In the genomic region with DNA sequence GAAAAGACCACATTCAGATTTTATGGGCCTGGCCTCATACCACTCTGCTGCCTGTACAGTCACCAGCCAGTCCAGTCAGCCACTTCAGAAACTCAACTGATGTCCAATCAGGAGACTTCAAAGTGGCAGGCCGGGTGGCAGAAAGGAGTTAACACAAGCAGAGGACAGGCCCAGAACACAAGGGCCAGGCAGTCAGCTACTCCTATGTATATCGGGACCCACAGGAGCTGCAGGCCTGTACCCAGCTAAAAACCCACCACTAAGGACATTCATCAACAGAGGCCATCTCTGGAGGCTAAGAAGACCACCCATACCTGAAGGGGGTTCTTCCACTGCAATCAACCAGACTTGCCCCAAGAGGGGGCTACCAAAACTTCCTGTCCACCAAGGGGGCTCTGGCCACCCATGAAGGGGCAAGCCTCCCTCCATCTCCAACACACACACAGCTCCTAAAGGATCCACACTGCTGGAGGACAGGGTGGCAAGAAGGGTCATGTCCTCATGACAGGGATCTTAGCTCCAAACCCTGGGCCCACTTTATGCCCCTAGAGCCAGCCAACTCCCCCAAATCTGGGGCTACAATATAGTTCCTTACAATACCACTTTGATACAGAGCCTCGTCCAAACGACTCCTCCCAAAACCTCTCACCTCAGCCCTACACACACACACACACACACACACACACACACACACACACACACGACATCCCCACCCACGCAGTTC, we compare ENCODE assay signal across 8 mouse cellular contexts. TPM values are rescaled to one million over a fixed set of nuclear protein-coding genes. Genes with fewer than 3 reads are reported as not detected.
A peak's percentile ranks its signal among the peaks of the same experiment; 100 is the strongest.
DNase-seq lines count a peak whose midpoint lies in the region; ATAC-seq and TF ChIP-seq lines count a peak whose summit lies in the region.

No protein-coding gene starts in this region.

- H3K27ac ChIP-seq in heart, adult 2 months: no peak overlapping the region
- H3K27ac ChIP-seq in forebrain, postnatal 0 days (ENCODE audit: low read depth, low read length): peak overlapping the region; percentile 97; the same call in 1 of the 2 replicates
- H3K27ac ChIP-seq in limb, embryonic 15.5 days: peak overlapping the region; percentile 98
- peak overlapping the region; percentile 53 for H3K27ac ChIP-seq in neural tube, embryonic 11.5 days (ENCODE audit: low read depth, low read length)

- H3K4me2 ChIP-seq in forebrain, postnatal 0 days (ENCODE audit: low read depth): peak overlapping the region; percentile 94
- H3K4me2 ChIP-seq in limb, embryonic 15.5 days: peak overlapping the region; percentile 86
- H3K4me2 ChIP-seq in neural tube, embryonic 11.5 days (ENCODE audit: low read depth): peak overlapping the region; percentile 98

- 5% methylated on average over 6 of the region's 6 CpGs for WGBS in heart, adult 2 months
- WGBS in forebrain, postnatal 0 days: 2% methylated on average over 6 of the region's 6 CpGs
- under 1% methylated on average over 6 of the region's 6 CpGs for WGBS in limb, embryonic 15.5 days
- 6% methylated on average over 6 of the region's 6 CpGs for WGBS in neural tube, embryonic 11.5 days

- peak in 1 of 2 experiments; percentile 21 for DNase-seq in heart, adult 2 months
- no peak for DNase-seq in heart, adult 8-10 months (ENCODE audit: low spot score)
- peak; percentile 21 for DNase-seq in MN1 (ENCODE audit: low spot score)
- no peak for DNase-seq in forebrain, postnatal 0 days
- peak; percentile 37 for DNase-seq in neural tube, embryonic 11.5 days (ENCODE audit: low spot score)
- DNase-seq in spleen, adult 12 weeks (ENCODE audit: low spot score): no peak
- DNase-seq in layer of hippocampus, postnatal 25 days (ENCODE audit: extremely low spot score in 1 of 2, low spot score in 1 of 2): no peak

- peak overlapping the region; percentile 34 for H3K4me3 ChIP-seq in heart, adult 2 months
- H3K4me3 ChIP-seq in forebrain, postnatal 0 days (ENCODE audit: low read depth, low read length): peak overlapping the region; percentile 91
- peak overlapping the region; percentile 80 for H3K4me3 ChIP-seq in limb, embryonic 15.5 days
- H3K4me3 ChIP-seq in neural tube, embryonic 11.5 days (ENCODE audit: low read depth, low read length): peak overlapping the region; percentile 99

- TF ChIP-seq CTCF in heart, adult 2 months (IDR thresholded peaks at IDR 0.05): no peak
- no peak for TF ChIP-seq CTCF in forebrain, postnatal 0 days (IDR thresholded peaks at IDR 0.05; ENCODE audit: low read depth)

- TF ChIP-seq POLR2A in heart, adult 2 months (IDR thresholded peaks at IDR 0.05; ENCODE audit: insufficient read depth, low read depth, low read length): no peak

- H3K79me2 ChIP-seq in heart, adult 2 months (replicated peaks; ENCODE audit: control insufficient read depth, insufficient read depth, low read length): peaks cover 12% of the 10 kb centered on the region

- H3K4me1 ChIP-seq in heart, adult 2 months (ENCODE audit: control insufficient read depth, insufficient read depth, low read length): peaks cover 12% of the 10 kb centered on the region
- H3K4me1 ChIP-seq in forebrain, postnatal 0 days (ENCODE audit: insufficient read depth): peaks cover 17% of the 10 kb centered on the region
- peaks cover 50% of the 10 kb centered on the region for H3K4me1 ChIP-seq in limb, embryonic 15.5 days
- H3K4me1 ChIP-seq in neural tube, embryonic 11.5 days (ENCODE audit: control insufficient read depth, insufficient read depth, low read length): peaks cover 28% of the 10 kb centered on the region

- no peaks in the 10 kb centered on the region for H3K9me3 ChIP-seq in forebrain, postnatal 0 days (ENCODE audit: low read length)
- no peaks in the 10 kb centered on the region for H3K9me3 ChIP-seq in limb, embryonic 15.5 days
- no peaks in the 10 kb centered on the region for H3K9me3 ChIP-seq in neural tube, embryonic 11.5 days (ENCODE audit: control insufficient read depth, low read length)

- no peaks in the 10 kb centered on the region for H3K27me3 ChIP-seq in heart, adult 2 months (ENCODE audit: control insufficient read depth, insufficient read depth, low read length)
- H3K27me3 ChIP-seq in forebrain, postnatal 0 days (ENCODE audit: insufficient read depth, low read length): no peaks in the 10 kb centered on the region
- no peaks in the 10 kb centered on the region for H3K27me3 ChIP-seq in limb, embryonic 15.5 days
- H3K27me3 ChIP-seq in neural tube, embryonic 11.5 days (ENCODE audit: control insufficient read depth, insufficient read depth, low read length): no peaks in the 10 kb centered on the region

- intact Hi-C loops in heart, adult 2 months (cut with DNase I): loop anchor here (5.0 kb wide), 1 partner anchor 53 kb away; no protein-coding TSS in a partner anchor

- ATAC-seq in forebrain, postnatal 0 days: no peak
- ATAC-seq in limb, embryonic 15.5 days (ENCODE audit: insufficient number of reproducible peaks, low FRiP score, low TSS enrichment, low read depth): no peak
- ATAC-seq in neural tube, embryonic 11.5 days (ENCODE audit: insufficient read depth, low FRiP score, low TSS enrichment): no peak

- TF ChIP-seq EP300 in heart, adult 2 months (IDR thresholded peaks at IDR 0.05; ENCODE audit: insufficient read depth, low read depth, low read length): no peak

- no peaks in the 10 kb centered on the region for H3K36me3 ChIP-seq in heart, adult 2 months (ENCODE audit: control insufficient read depth, insufficient read depth, low read length)
- no peaks in the 10 kb centered on the region for H3K36me3 ChIP-seq in forebrain, postnatal 0 days (ENCODE audit: insufficient read depth)
- 0 out of 2 replicates have a peak, but pooled peaks cover 5% of the 10 kb centered on the region for H3K36me3 ChIP-seq in limb, embryonic 15.5 days
- H3K36me3 ChIP-seq in neural tube, embryonic 11.5 days (ENCODE audit: control insufficient read depth, insufficient read depth, low read length): no peaks in the 10 kb centered on the region

- no peak overlapping the region for H3K9ac ChIP-seq in heart, adult 2 months (ENCODE audit: low read depth, low read length)
- peak overlapping the region; percentile 81 for H3K9ac ChIP-seq in forebrain, postnatal 0 days
- peak overlapping the region; percentile 100 for H3K9ac ChIP-seq in limb, embryonic 15.5 days
- peak overlapping the region; percentile 99 for H3K9ac ChIP-seq in neural tube, embryonic 11.5 days (ENCODE audit: low read length)

RNA-seq across cellular contexts. Expression of gene Zfp362, which starts 1.3 kb away (rescaled TPM):
- total RNA-seq in heart, adult 2 months (2021): 10 to 100 TPM; 11.9 to 12.8 TPM
- 13.2 and 18.8 TPM in 2 replicates for polyA plus RNA-seq in heart, adult 2 months (2012; rRNA removed)
- 10 to 100 TPM; 10.1 to 13.3 (median 12.3) TPM for total RNA-seq in heart, adult 8-10 months (2022)
- 23.2 and 26.9 TPM in 2 replicates for total RNA-seq in forebrain, postnatal 0 days (2014; rRNA removed)
- 26.6 and 29.8 TPM in 2 replicates for polyA plus RNA-seq in forebrain, postnatal 0 days (2015; fragmentation: Nextera tagmentation; extraction: Ambion mirVana)
- polyA plus RNA-seq in limb, embryonic 15.5 days (2015; fragmentation: Nextera tagmentation; extraction: Ambion mirVana): 33.1 and 37.4 TPM in 2 replicates
- polyA plus RNA-seq in neural tube, embryonic 11.5 days (2014; fragmentation: Nextera tagmentation; extraction: Ambion mirVana): 46.6 and 50.1 TPM in 2 replicates
- 10 to 100 TPM; 24.7 to 33.8 TPM for total RNA-seq in layer of hippocampus, postnatal 25 days (2021)

RNA-seq across cellular contexts. Expression of gene A3galt2, which starts 49.4 kb away (rescaled TPM):
- under 1 TPM; 0.08 to 0.16 TPM for total RNA-seq in heart, adult 2 months (2021)
- polyA plus RNA-seq in heart, adult 2 months (2012; rRNA removed): 0.15 and 0.37 TPM in 2 replicates
- under 1 TPM in 2 of 4 experiments, not detected in 2; 0.09 to 0.11 TPM for total RNA-seq in heart, adult 8-10 months (2022)
- 0.52 and 0.92 TPM in 2 replicates for total RNA-seq in forebrain, postnatal 0 days (2014; rRNA removed)
- 0.05 and 0.16 TPM in 2 replicates for polyA plus RNA-seq in forebrain, postnatal 0 days (2015; fragmentation: Nextera tagmentation; extraction: Ambion mirVana)
- 0.24 and 0.25 TPM in 2 replicates for polyA plus RNA-seq in limb, embryonic 15.5 days (2015; fragmentation: Nextera tagmentation; extraction: Ambion mirVana)
- 0.33 and 0.45 TPM in 2 replicates for polyA plus RNA-seq in neural tube, embryonic 11.5 days (2014; fragmentation: Nextera tagmentation; extraction: Ambion mirVana)
- total RNA-seq in layer of hippocampus, postnatal 25 days (2021): under 1 TPM; 0.12 to 0.14 TPM

Comparison
In these comparisons a context has a peak if more than half of its experiments do, and no peak if none do; other contexts are left out.
1. DNase-seq: peak in MN1 (single experiment) and neural tube, embryonic 11.5 days (single experiment); none in heart, adult 8-10 months (single experiment), forebrain, postnatal 0 days (single experiment), spleen, adult 12 weeks (single experiment) and layer of hippocampus, postnatal 25 days (0 of 2).
2. H3K4me3 ChIP-seq: peak in every context shown above with its lines; median percentile 99 in neural tube, embryonic 11.5 days; 91 in forebrain, postnatal 0 days; 80 in limb, embryonic 15.5 days; 34 in heart, adult 2 months.
3. Peak in every context shown above with its lines, with median percentiles within 50 percentile points of each other: H3K4me2 ChIP-seq.